In the genomic region with DNA sequence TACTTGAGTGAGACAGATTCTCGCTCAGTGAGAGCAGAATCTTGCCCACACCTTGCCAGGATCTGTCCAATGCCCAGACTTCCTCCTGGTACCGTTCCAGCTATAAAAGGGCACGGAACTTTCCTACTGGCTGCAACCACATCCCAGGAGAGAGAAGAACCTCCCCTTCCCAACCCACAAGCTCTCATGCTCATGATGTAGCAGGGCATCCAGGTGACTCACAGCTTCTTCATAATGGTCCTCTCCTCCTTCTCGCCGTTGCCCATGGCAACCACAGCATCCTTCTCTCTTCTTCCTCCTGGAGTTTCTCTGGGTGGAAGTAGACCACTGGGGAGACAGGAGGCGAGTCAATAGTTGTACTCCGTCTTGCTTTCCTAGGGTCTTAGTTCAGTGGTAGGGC, we compare ENCODE assay signal across 17 mouse cellular contexts. TPM values are rescaled to one million over a fixed set of nuclear protein-coding genes. Genes with fewer than 3 reads are reported as not detected.
DNase-seq lines count a peak whose midpoint lies in the region; ATAC-seq and TF ChIP-seq lines count a peak whose summit lies in the region.
"Had no signal": no experiment of that assay in that cellular context is flagged by ENCODE, and none has a peak within 500 bp of the region (broad histone marks: within the 10 kb centered on the region; RNA-seq: fewer than 3 reads in every experiment).

No protein-coding gene starts in this region.

- no peak overlapping the region for H3K4me3 ChIP-seq in layer of hippocampus, adult 2 months
- H3K4me3 ChIP-seq in testis, adult 2 months (ENCODE audit: control insufficient read depth, low read depth, low read length) = peak overlapping the region; percentile 58
- no peak overlapping the region for H3K4me3 ChIP-seq in midbrain, embryonic 15.5 days
- H3K4me3 ChIP-seq: embryonic facial prominence, embryonic 10.5 days; forebrain, embryonic 13.5 days; heart, embryonic 12.5 days; hindbrain, embryonic 10.5 days had no signal

- no peak overlapping the region for H3K4me2 ChIP-seq in midbrain, embryonic 15.5 days
- H3K4me2 ChIP-seq: forebrain, embryonic 13.5 days; heart, embryonic 12.5 days; hindbrain, embryonic 14.5 days had no signal

- no peak for DNase-seq in layer of hippocampus, adult 2 months (ENCODE audit: low spot score in 2 of 2)
- no peak for DNase-seq in layer of hippocampus, adult 8-10 months (ENCODE audit: low spot score in 2 of 2)
- DNase-seq in testis, postnatal 14 days (ENCODE audit: low spot score) = no peak
- no peak for DNase-seq in urinary bladder, postnatal 14 days (ENCODE audit: low spot score)
- DNase-seq: adrenal gland, postnatal 14 days; cerebellum, adult 18-20 months; cerebellum, postnatal 10 days; gastrocnemius, postnatal 10 days had no signal

- TF ChIP-seq POLR2A in testis, adult 2 months (IDR thresholded peaks at IDR 0.05; ENCODE audit: control insufficient read depth, low read depth, low read length) = no peak

- no peaks in the 10 kb centered on the region for H3K4me1 ChIP-seq in testis, adult 2 months (ENCODE audit: control insufficient read depth, insufficient read depth, low read length)
- H3K4me1 ChIP-seq in midbrain, embryonic 15.5 days = no peaks in the 10 kb centered on the region
- H3K4me1 ChIP-seq: embryonic facial prominence, embryonic 10.5 days; forebrain, embryonic 13.5 days; heart, embryonic 12.5 days; hindbrain, embryonic 10.5 days had no signal

- no peaks in the 10 kb centered on the region; the same call in none of the 2 replicates for H3K36me3 ChIP-seq in testis, adult 2 months (ENCODE audit: control insufficient read depth, insufficient read depth, low read length)
- H3K36me3 ChIP-seq in midbrain, embryonic 15.5 days (replicated peaks) = peaks cover 4% of the 10 kb centered on the region; the same call in 1 of the 2 replicates

- WGBS in midbrain, embryonic 15.5 days = 94% methylated on average over 7 of the region's 7 CpGs

- no peak overlapping the region for H3K9ac ChIP-seq in midbrain, embryonic 15.5 days
- H3K9ac ChIP-seq: forebrain, embryonic 13.5 days; heart, embryonic 12.5 days; hindbrain, embryonic 14.5 days had no signal

- peak; percentile 31; the same call in 1 of the 2 replicates for ATAC-seq in megakaryocyte, adult 5-6 weeks (ENCODE audit: poor library complexity, severe bottlenecking)
- no peak for ATAC-seq in midbrain, embryonic 15.5 days (replicated peaks)
- ATAC-seq: forebrain, embryonic 13.5 days had no signal

- no peaks in the 10 kb centered on the region for H3K9me3 ChIP-seq in midbrain, embryonic 15.5 days
- H3K9me3 ChIP-seq: embryonic facial prominence, embryonic 10.5 days; forebrain, embryonic 13.5 days; G1E; heart, embryonic 12.5 days; hindbrain, embryonic 10.5 days had no signal

- no peaks in the 10 kb centered on the region for H3K27me3 ChIP-seq in testis, adult 2 months (ENCODE audit: control insufficient read depth, insufficient read depth, low read length)
- H3K27me3 ChIP-seq in midbrain, embryonic 15.5 days (replicated peaks) = no peaks in the 10 kb centered on the region
- H3K27me3 ChIP-seq: forebrain, embryonic 13.5 days; heart, embryonic 12.5 days had no signal

- no peak for TF ChIP-seq CTCF in layer of hippocampus, adult 2 months (conservative IDR thresholded peaks at IDR 0.05)
- TF ChIP-seq CTCF in testis, adult 2 months (IDR thresholded peaks at IDR 0.05; ENCODE audit: control insufficient read depth, insufficient read depth, insufficient replicate concordance, low read depth, low read length) = no peak

- peak overlapping the region; percentile 14; the same call in 1 of the 2 replicates for H3K27ac ChIP-seq in layer of hippocampus, adult 2 months
- peak overlapping the region; percentile 39; the same call in 1 of the 2 replicates for H3K27ac ChIP-seq in testis, adult 2 months (ENCODE audit: control insufficient read depth, insufficient read depth, low read depth, low read length)
- H3K27ac ChIP-seq in midbrain, embryonic 15.5 days = no peak overlapping the region
- H3K27ac ChIP-seq: embryonic facial prominence, embryonic 10.5 days; forebrain, embryonic 13.5 days; hindbrain, embryonic 10.5 days; hindbrain, embryonic 14.5 days had no signal

RNA-seq across cellular contexts. Expression of gene Rilpl2, which starts 9.8 kb away (rescaled TPM):
- 10 to 100 TPM; 19.3 TPM for total RNA-seq in layer of hippocampus, adult 2 months (2021)
- total RNA-seq in layer of hippocampus, adult 8-10 months (2022) = 10 to 100 TPM; 15.5 to 21.0 (median 17.2) TPM
- 19.6 and 20.8 TPM in 2 replicates for polyA plus RNA-seq in testis, adult 2 months (2012; rRNA removed)
- 42.8 and 45.4 TPM in 2 replicates for total RNA-seq in megakaryocyte, adult 5-6 weeks (2015)
- 42.5 and 42.9 TPM in 2 replicates for total RNA-seq in megakaryocyte, adult 5-6 weeks (2017)
- 24.7 and 25.2 TPM in 2 replicates for polyA plus RNA-seq in midbrain, embryonic 15.5 days (2015; fragmentation: Nextera tagmentation; extraction: Ambion mirVana)

RNA-seq across cellular contexts. Expression of gene Snrnp35, which starts 14.6 kb away (rescaled TPM):
- 10 to 100 TPM; 25.7 to 25.9 TPM for total RNA-seq in layer of hippocampus, adult 2 months (2021)
- total RNA-seq in layer of hippocampus, adult 8-10 months (2022) = 10 to 100 TPM; 25.7 to 31.5 (median 28.6) TPM
- polyA plus RNA-seq in testis, adult 2 months (2012; rRNA removed) = 26.5 and 35.7 TPM in 2 replicates
- 3.8 and 5.7 TPM in 2 replicates for total RNA-seq in megakaryocyte, adult 5-6 weeks (2015)
- total RNA-seq in megakaryocyte, adult 5-6 weeks (2017) = 10.6 and 12.0 TPM in 2 replicates
- 18.9 and 19.1 TPM in 2 replicates for polyA plus RNA-seq in midbrain, embryonic 15.5 days (2015; fragmentation: Nextera tagmentation; extraction: Ambion mirVana)

RNA-seq across cellular contexts. Expression of gene Kmt5a, which starts 28.6 kb away (rescaled TPM):
- 10 to 100 TPM; 55.8 to 70.3 TPM for total RNA-seq in layer of hippocampus, adult 2 months (2021)
- 10 to 100 TPM; 58.2 to 72.4 (median 64.4) TPM for total RNA-seq in layer of hippocampus, adult 8-10 months (2022)
- polyA plus RNA-seq in testis, adult 2 months (2012; rRNA removed) = 23.4 and 24.9 TPM in 2 replicates
- total RNA-seq in megakaryocyte, adult 5-6 weeks (2015) = 370 and 380 TPM in 2 replicates
- 240 and 272 TPM in 2 replicates for total RNA-seq in megakaryocyte, adult 5-6 weeks (2017)
- polyA plus RNA-seq in midbrain, embryonic 15.5 days (2015; fragmentation: Nextera tagmentation; extraction: Ambion mirVana) = 36.4 and 49.1 TPM in 2 replicates

RNA-seq across cellular contexts. Expression of gene Sbno1, which starts 42.6 kb away (rescaled TPM):
- total RNA-seq in layer of hippocampus, adult 2 months (2021) = 100 to 1,000 TPM; 157 to 166 TPM
- 100 to 1,000 TPM; 135 to 183 (median 148) TPM for total RNA-seq in layer of hippocampus, adult 8-10 months (2022)
- 38.8 and 46.6 TPM in 2 replicates for polyA plus RNA-seq in testis, adult 2 months (2012; rRNA removed)
- 65.5 and 82.0 TPM in 2 replicates for total RNA-seq in megakaryocyte, adult 5-6 weeks (2015)
- total RNA-seq in megakaryocyte, adult 5-6 weeks (2017) = 147 and 182 TPM in 2 replicates
- polyA plus RNA-seq in midbrain, embryonic 15.5 days (2015; fragmentation: Nextera tagmentation; extraction: Ambion mirVana) = 98.6 and 102 TPM in 2 replicates
